Mouse (Mus musculus) liver, embryonic 11.5 days (tissue): ENCODE results near the gene Ntm. TPM values are rescaled to one million over a fixed set of nuclear protein-coding genes. Genes with fewer than 3 reads are reported as not detected.

ENCODE experiments used
- ATAC-seq: fragments of 200-750 bp; cut with Nextera tagmentation; replicated peaks from 2 replicates; pipeline ENCODE4 v1.8.0; 2017; ENCODE audit warnings: moderate number of reproducible peaks, mild to moderate bottlenecking, moderate TSS enrichment, moderate library complexity; ENCODE audit not compliant: low FRiP score
- DNase-seq: peaks from one replicate; pipeline ENCODE4 v3.0.0-alpha.2; 2017; ENCODE audit warnings: low spot score
- H3K27ac ChIP-seq: fragments of 300-500 bp; sonication (generic); 2 replicates; pipeline ENCODE4 v1.5.1; 2014; ENCODE audit warnings: mild to moderate bottlenecking, low read depth, low read length, control low read depth
- H3K27me3 ChIP-seq: fragments of 300-500 bp; sonication (generic); replicated peaks from 2 replicates; pipeline ENCODE4 v1.6.1; 2014; ENCODE audit warnings: low read length, mixed read lengths; ENCODE audit not compliant: control insufficient read depth, insufficient read depth
- H3K36me3 ChIP-seq: fragments of 300-500 bp; sonication (generic); 2 replicates; pipeline ENCODE4 v1.6.1; 2014; ENCODE audit warnings: mild to moderate bottlenecking, low read length, moderate library complexity, mixed read lengths; ENCODE audit not compliant: control insufficient read depth, insufficient read depth
- H3K4me1 ChIP-seq: fragments of 300-500 bp; sonication (generic); replicated peaks from 2 replicates; pipeline ENCODE4 v1.6.1; 2014; ENCODE audit warnings: low read length, mixed read lengths; ENCODE audit not compliant: control insufficient read depth, insufficient read depth
- H3K4me2 ChIP-seq: fragments of 300-500 bp; sonication (generic); 2 replicates; pipeline ENCODE4 v1.6.1; 2014; ENCODE audit warnings: mild to moderate bottlenecking, control low read depth, moderate library complexity
- H3K4me3 ChIP-seq: fragments of 300-500 bp; sonication (generic); 2 replicates; pipeline ENCODE4 v1.5.1; 2014; ENCODE audit warnings: low read depth, low read length, control low read depth
- H3K9ac ChIP-seq: fragments of 300-500 bp; sonication (generic); 2 replicates; pipeline ENCODE4 v1.6.1; 2014; ENCODE audit warnings: low read depth, low read length, control low read depth
- H3K9me3 ChIP-seq: fragments of 300-500 bp; sonication (generic); 2 replicates; pipeline ENCODE4 v1.6.1; 2016; ENCODE audit warnings: low read length, inconsistent platforms, mixed read lengths; ENCODE audit not compliant: control insufficient read depth
- WGBS: fragments of 180-500 bp; shearing (Covaris S2); extraction: QIAGEN DNeasy Blood & Tissue Kit; methylation state at CpG from one replicate; pipeline ENCODE4 v1.1.7; 2014; 5-methylcytosine and 5-hydroxymethylcytosine counted together
- polyA plus RNA-seq: library from polyadenylated mRNA; unstranded; fragments of >200 nt; fragmentation: Nextera tagmentation; extraction: Ambion mirVana; gene quantifications from 2 replicates; pipeline ENCODE4 v1.2.1, GENCODE M21; 2014

Gene Ntm
- polyA plus RNA-seq, 1 experiment from 2014 or later, result 4.4 TPM

- Histone ChIP-seq H3K36me3 (no peaks in the 10 kb centered on the region), H3K9me3 (no peaks in the 10 kb centered on the region), H3K4me1 (no peaks in the 10 kb centered on the region), H3K27me3 (no peaks in the 10 kb centered on the region), H3K4me2 (no peak overlapping the region), H3K9ac (no peak overlapping the region), H3K27ac (no peak overlapping the region), H3K4me3 (no peak overlapping the region)
- ATAC-seq (no peak), DNase-seq (no peak)
- WGBS, result 78% methylated on average over 5 of the region's 5 CpGs
These were observed 858.5 kb downstream of the Ntm start for GRCm38 (mm10) chr9:29104442-29104841.

GRCm38 (mm10) chr9:29103993-29104392 lies 858.9 kb downstream of the Ntm start:
- ATAC-seq (no peak), DNase-seq (no peak)
- no peak overlapping the region for H3K4me2 ChIP-seq
- H3K9me3 ChIP-seq, result no peaks in the 10 kb centered on the region
- H3K27ac ChIP-seq, result no peak overlapping the region
- H3K27me3 ChIP-seq, result no peaks in the 10 kb centered on the region
- H3K4me1 ChIP-seq, result no peaks in the 10 kb centered on the region
- no peak overlapping the region for H3K4me3 ChIP-seq
- H3K9ac ChIP-seq, result no peak overlapping the region
- 53% methylated on average over 6 of the region's 6 CpGs for WGBS
- no peaks in the 10 kb centered on the region for H3K36me3 ChIP-seq

GRCm38 (mm10) chr9:29100624-29101023 lies 862.3 kb downstream of the Ntm start:
- WGBS, result 53% methylated on average over 5 of the region's 5 CpGs
- H3K4me1 ChIP-seq, result no peaks in the 10 kb centered on the region
- no peak overlapping the region for H3K4me3 ChIP-seq
- no peak overlapping the region for H3K4me2 ChIP-seq
- H3K9ac ChIP-seq, result no peak overlapping the region
- no peaks in the 10 kb centered on the region for H3K27me3 ChIP-seq
- H3K36me3 ChIP-seq, result no peaks in the 10 kb centered on the region
- no peaks in the 10 kb centered on the region for H3K9me3 ChIP-seq
- DNase-seq (no peak), ATAC-seq (no peak)
- no peak overlapping the region for H3K27ac ChIP-seq

- H3K27me3 ChIP-seq, result no peaks in the 10 kb centered on the region
- H3K9ac ChIP-seq, result no peak overlapping the region
- no peak overlapping the region for H3K4me3 ChIP-seq
- H3K9me3 ChIP-seq, result no peaks in the 10 kb centered on the region
- no peak overlapping the region for H3K4me2 ChIP-seq
- H3K4me1 ChIP-seq, result no peaks in the 10 kb centered on the region
- DNase-seq (no peak), ATAC-seq (no peak)
- no peaks in the 10 kb centered on the region for H3K36me3 ChIP-seq
- no peak overlapping the region for H3K27ac ChIP-seq
These were observed 870.5 kb downstream of the Ntm start for GRCm38 (mm10) chr9:29092443-29092842.

- no peaks in the 10 kb centered on the region for H3K4me1 ChIP-seq
- DNase-seq (no peak), ATAC-seq (no peak)
- no peak overlapping the region for H3K4me2 ChIP-seq
- H3K9me3 ChIP-seq, result no peaks in the 10 kb centered on the region
- no peaks in the 10 kb centered on the region for H3K27me3 ChIP-seq
- no peak overlapping the region for H3K9ac ChIP-seq
- H3K36me3 ChIP-seq, result no peaks in the 10 kb centered on the region
- WGBS, result 43% methylated on average over 5 of the region's 5 CpGs
- no peak overlapping the region for H3K4me3 ChIP-seq
- no peak overlapping the region for H3K27ac ChIP-seq
These were observed 874.3 kb downstream of the Ntm start for GRCm38 (mm10) chr9:29088657-29089056.

GRCm38 (mm10) chr9:29087656-29088055 lies 875.3 kb downstream of the Ntm start:
- no peak overlapping the region for H3K4me2 ChIP-seq
- no peak overlapping the region for H3K9ac ChIP-seq
- H3K9me3 ChIP-seq, result no peaks in the 10 kb centered on the region
- DNase-seq (no peak), ATAC-seq (no peak)
- H3K36me3 ChIP-seq, result no peaks in the 10 kb centered on the region
- H3K4me1 ChIP-seq, result no peaks in the 10 kb centered on the region
- H3K27ac ChIP-seq, result no peak overlapping the region
- 68% methylated on average over 4 of the region's 4 CpGs for WGBS
- no peaks in the 10 kb centered on the region for H3K27me3 ChIP-seq
- no peak overlapping the region for H3K4me3 ChIP-seq

- ATAC-seq, result no peak
- no peak for DNase-seq
- H3K4me2 ChIP-seq, result no peak overlapping the region
- H3K9ac ChIP-seq, result no peak overlapping the region
- no peak overlapping the region for H3K27ac ChIP-seq
- H3K4me1 ChIP-seq, result no peaks in the 10 kb centered on the region
- H3K36me3 ChIP-seq, result no peaks in the 10 kb centered on the region
- no peaks in the 10 kb centered on the region for H3K27me3 ChIP-seq
- no peak overlapping the region for H3K4me3 ChIP-seq
- no peaks in the 10 kb centered on the region for H3K9me3 ChIP-seq
These were observed 875.8 kb downstream of the Ntm start for GRCm38 (mm10) chr9:29087171-29087570.

GRCm38 (mm10) chr9:29075924-29076577 lies 886.9 kb downstream of the Ntm start:
- Histone ChIP-seq H3K27me3 (no peaks in the 10 kb centered on the region), H3K9ac (no peak overlapping the region), H3K27ac (no peak overlapping the region), H3K36me3 (no peaks in the 10 kb centered on the region), H3K4me1 (no peaks in the 10 kb centered on the region), H3K4me2 (no peak overlapping the region), H3K4me3 (no peak overlapping the region), H3K9me3 (no peaks in the 10 kb centered on the region)
- 85% methylated on average over 5 of the region's 5 CpGs for WGBS
- ATAC-seq (no peak), DNase-seq (no peak)

- H3K4me2 ChIP-seq, result no peak overlapping the region
- H3K27me3 ChIP-seq, result no peaks in the 10 kb centered on the region
- H3K9me3 ChIP-seq, result no peaks in the 10 kb centered on the region
- DNase-seq (no peak), ATAC-seq (no peak)
- no peak overlapping the region for H3K4me3 ChIP-seq
- H3K9ac ChIP-seq, result no peak overlapping the region
- H3K36me3 ChIP-seq, result no peaks in the 10 kb centered on the region
- no peak overlapping the region for H3K27ac ChIP-seq
- no peaks in the 10 kb centered on the region for H3K4me1 ChIP-seq
- WGBS, result 86% methylated on average over 2 of the region's 2 CpGs
These were observed 887.7 kb downstream of the Ntm start for GRCm38 (mm10) chr9:29075243-29075642.
